Mouse (Mus musculus): ENCODE results near the gene Rdh11.

- no peak for TF ChIP-seq CTCF (IDR thresholded peaks at IDR 0.05; ENCODE audit: borderline replicate concordance, control insufficient read depth, extremely low read depth, insufficient read depth, low read length, poor library complexity)
- no peak for TF ChIP-seq POLR2A (IDR thresholded peaks at IDR 0.05; ENCODE audit: control insufficient read depth, extremely low read depth, insufficient read depth, low read length, poor library complexity)
Measured at GRCm38 (mm10) chr12:79141384-79141783, 50.7 kb downstream of the Rdh11 start.

All from thymus, adult 2 months (tissue).